In genomic region chr10:119646500-119647439, GRCm38 (mm10) we compare ENCODE assay signal across 9 mouse cellular contexts.
DNase-seq lines count a peak whose midpoint lies in the region; ATAC-seq and TF ChIP-seq lines count a peak whose summit lies in the region.
"Had no signal": no experiment of that assay in that cellular context is flagged by ENCODE, and none has a peak within 500 bp of the region (broad histone marks: within the 10 kb centered on the region; RNA-seq: fewer than 3 reads in every experiment).

No protein-coding gene starts in this region.

- no peak for ATAC-seq in kidney, embryonic 16.5 days (ENCODE audit: low FRiP score, low TSS enrichment)
- ATAC-seq in lung, embryonic 14.5 days (ENCODE audit: insufficient read depth): peak; percentile 28; the same call in 1 of the 2 replicates
- no peak for ATAC-seq in erythroid progenitor cell, adult 5-6 weeks (replicated peaks; ENCODE audit: low FRiP score, poor library complexity, severe bottlenecking)

- peak; percentile 89 for TF ChIP-seq CTCF in lung, embryonic 14.5 days (IDR thresholded peaks at IDR 0.05; ENCODE audit: low read depth)

- H3K9ac ChIP-seq in kidney, embryonic 16.5 days (replicated peaks; ENCODE audit: low read length): no peak overlapping the region
- H3K9ac ChIP-seq in lung, embryonic 14.5 days: no peak overlapping the region
- H3K9ac ChIP-seq: stomach, embryonic 15.5 days had no signal

- peak; percentile 32 for DNase-seq in kidney, adult 9 months
- DNase-seq in adrenal gland, postnatal 4 days (ENCODE audit: low spot score in 2 of 2): peak; percentile 28 to 48
- DNase-seq in fibroblast of lung, adult 2 months (ENCODE audit: low read depth): peak; percentile 2
- DNase-seq in kidney, postnatal 14 days: peak; percentile 50
- peak; percentile 88 for DNase-seq in lung, embryonic 14.5 days
- peak; percentile 85 for DNase-seq in retina, embryonic 14.5 days (ENCODE audit: low spot score)

- H3K4me3 ChIP-seq in kidney, embryonic 16.5 days (ENCODE audit: low read length): no peak overlapping the region
- no peak overlapping the region for H3K4me3 ChIP-seq in lung, embryonic 14.5 days (ENCODE audit: low read depth, low read length)
- H3K4me3 ChIP-seq: stomach, embryonic 15.5 days had no signal

- no peaks in the 10 kb centered on the region for H3K9me3 ChIP-seq in kidney, embryonic 16.5 days (ENCODE audit: low read length)
- H3K9me3 ChIP-seq in lung, embryonic 14.5 days (ENCODE audit: low read depth, low read length): no peaks in the 10 kb centered on the region
- H3K9me3 ChIP-seq: stomach, embryonic 15.5 days had no signal

- H3K27ac ChIP-seq in kidney, embryonic 16.5 days (ENCODE audit: low read length): no peak overlapping the region
- H3K27ac ChIP-seq in lung, embryonic 14.5 days (ENCODE audit: low read depth): no peak overlapping the region
- H3K27ac ChIP-seq: stomach, embryonic 15.5 days had no signal

- H3K27me3 ChIP-seq in kidney, embryonic 16.5 days (ENCODE audit: insufficient read depth, low read length): no peaks in the 10 kb centered on the region
- no peaks in the 10 kb centered on the region for H3K27me3 ChIP-seq in lung, embryonic 14.5 days (ENCODE audit: insufficient read depth, low read length)
- H3K27me3 ChIP-seq: stomach, embryonic 15.5 days had no signal

- peaks cover 15% of the 10 kb centered on the region for H3K4me1 ChIP-seq in kidney, embryonic 16.5 days (ENCODE audit: insufficient read depth, low read length)
- no peaks in the 10 kb centered on the region for H3K4me1 ChIP-seq in lung, embryonic 14.5 days (ENCODE audit: insufficient read depth)
- H3K4me1 ChIP-seq: stomach, embryonic 15.5 days had no signal

- H3K4me2 ChIP-seq in kidney, embryonic 16.5 days (replicated peaks; ENCODE audit: low read depth, low read length): no peak overlapping the region; the same call in 1 of the 2 replicates
- peak overlapping the region; percentile 36; the same call in 1 of the 2 replicates for H3K4me2 ChIP-seq in lung, embryonic 14.5 days
- H3K4me2 ChIP-seq: stomach, embryonic 15.5 days had no signal

- H3K36me3 ChIP-seq in kidney, embryonic 16.5 days (ENCODE audit: insufficient read depth, low read length): no peaks in the 10 kb centered on the region
- no peaks in the 10 kb centered on the region for H3K36me3 ChIP-seq in lung, embryonic 14.5 days (ENCODE audit: insufficient read depth)
- H3K36me3 ChIP-seq: stomach, embryonic 15.5 days had no signal

- WGBS in kidney, embryonic 16.5 days: 65% methylated on average over 29 of the region's 29 CpGs
- 58% methylated on average over 29 of the region's 29 CpGs for WGBS in lung, embryonic 14.5 days

Comparison
In these comparisons a context has a peak if more than half of its experiments do, and no peak if none do; other contexts are left out.
1. DNase-seq: peak in every context shown above with its lines; median percentile 88 in lung, embryonic 14.5 days; 85 in retina, embryonic 14.5 days; 50 in kidney, postnatal 14 days; 38 in adrenal gland, postnatal 4 days; 32 in kidney, adult 9 months; 2 in fibroblast of lung, adult 2 months.